Mouse (Mus musculus): ENCODE data around the gene Snx20.

GRCm38 (mm10) chr8:88628001-88628774, 7.7 kb downstream of the Snx20 start:
- TF ChIP-seq CTCF (IDR thresholded peaks at IDR 0.05; ENCODE audit: low read depth, low read length) (no peak), TAL1 (conservative IDR thresholded peaks at IDR 0.05; ENCODE audit: low read depth, low read length) (no peak), GATA1 (IDR thresholded peaks at IDR 0.05; ENCODE audit: borderline replicate concordance, low read length) (no peak)

Data from G1E (cell line).